Mouse (Mus musculus) left cerebral cortex, adult 2 months (tissue): ENCODE results near the gene Pdlim1. TPM values are rescaled to one million over a fixed set of nuclear protein-coding genes. Genes with fewer than 3 reads are reported as not detected.

Experiments
- DNase-seq, 2 experiments: peaks; one replicate each; pipeline ENCODE4 v3.0.0; 2021 to 2022; ENCODE audit warnings: low spot score in 2 of 2, mixed read lengths in 1 of 2; ENCODE audit errors: extremely low spot score in 1 of 2
- H3K27ac ChIP-seq: fragments of 200-600 bp; 2 replicates; pipeline ENCODE4 v1.8.1; 2022
- H3K4me3 ChIP-seq: fragments of 200-600 bp; 2 replicates; pipeline ENCODE4 v1.8.1; 2022
- CTCF ChIP-seq: fragments of 200-600 bp; IDR thresholded peaks from 2 replicates; pipeline ENCODE4 v1.8.1; 2022; ENCODE audit warnings: antibody characterized with exemption, mild to moderate bottlenecking, moderate library complexity
- intact Hi-C: fragments of 180-260 bp; cut with DNase I; formaldehyde crosslinking; loops from one replicate; pipeline ENCODE4 v1.15.1; 2025
- long read RNA-seq, 2 experiments: library from polyadenylated mRNA; stranded (forward); transcript quantifications; one replicate each; pipeline ENCODE4 v2.0.0; 2021; ENCODE audit warnings: borderline mapping rate in 2 of 2
- total RNA-seq, 2 experiments: library from RNA; stranded (reverse); gene quantifications; 2 replicates each; pipeline ENCODE4 v1.2.3; 2021

The Pdlim1 gene
- total RNA-seq, result 10 to 100 TPM; 16.7 to 20.1 TPM
- long read RNA-seq, experiment 1, transcript Pdlim1-201 (7 exons, 2,571 nt), result major isoform, 5 of 6 reads
- long read RNA-seq, experiment 1, partial matches to known transcripts, result 0 of 6 reads
- long read RNA-seq, experiment 1, other reads (novel, unspliced or antisense), result 1 of 6 reads
- long read RNA-seq, experiment 2, transcript Pdlim1-201 (7 exons, 2,571 nt), result major isoform, 6 of 6 reads
- long read RNA-seq, experiment 2, partial matches to known transcripts, result 0 of 6 reads
- long read RNA-seq, experiment 2, other reads (novel, unspliced or antisense), result 0 of 6 reads

DNA sequence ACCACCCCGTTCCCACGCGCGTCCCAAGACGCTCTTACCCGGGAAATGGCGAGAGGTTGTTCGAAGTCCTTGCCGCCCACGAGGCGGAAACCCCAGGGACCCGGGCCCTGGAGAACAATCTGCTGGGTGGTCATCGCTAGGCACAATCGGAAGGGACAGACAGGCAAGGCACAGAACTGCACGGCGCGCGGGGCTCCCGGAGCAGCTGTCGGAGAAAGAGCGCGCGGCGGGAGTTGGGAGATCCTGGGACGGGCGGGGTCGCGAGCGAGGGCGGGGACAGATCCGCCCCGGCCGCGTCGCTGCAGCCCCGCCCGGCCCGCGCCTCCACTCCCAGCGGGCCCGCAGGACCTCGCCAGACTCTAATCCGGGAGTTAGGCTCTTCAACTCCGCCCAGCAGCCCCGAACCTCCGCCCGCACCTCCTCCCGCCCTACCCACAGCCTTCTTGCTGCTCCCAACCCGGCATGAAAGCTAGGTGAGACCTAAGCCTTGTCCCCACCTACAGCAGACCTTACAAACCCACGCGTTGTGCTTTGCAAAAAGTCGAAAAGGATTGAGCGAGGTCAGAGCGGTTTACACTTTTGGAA, at the start of gene Pdlim1:
Gene Pdlim1, minus strand, starts transcription at position 535 of the 585 bp plus-strand sequence.
- peak in 1 of 2 experiments; percentile 31 for DNase-seq
- no peak for TF ChIP-seq CTCF
- H3K4me3 ChIP-seq, result peak within 1 kb of the TSS; percentile 55
- peak within 1 kb of the TSS; percentile 19; the same call in 1 of the 2 replicates for H3K27ac ChIP-seq
- intact Hi-C loops, result no loop called here

DNA sequence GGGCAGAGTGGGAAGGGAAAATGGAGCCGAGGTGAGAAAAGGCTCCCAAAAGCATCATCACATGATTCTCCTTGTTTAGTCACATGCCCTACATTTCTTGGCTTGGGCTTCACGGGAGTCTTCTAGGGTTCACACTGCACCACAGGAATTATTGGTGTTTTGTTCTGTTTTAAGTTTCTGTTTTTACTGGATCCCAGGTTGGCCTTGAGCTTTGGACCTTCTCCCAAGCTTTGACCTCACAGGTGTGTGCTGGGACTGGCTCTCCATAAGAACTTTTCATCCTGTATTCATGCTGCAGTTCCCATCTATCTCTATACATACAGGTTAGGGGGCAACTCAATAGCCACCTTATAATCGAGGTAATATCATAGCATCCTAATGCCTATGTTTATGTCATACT, 47.6 kb upstream of the Pdlim1 start:
- DNase-seq, result no peak
- intact Hi-C loops, result no loop called here
- Histone ChIP-seq H3K27ac (no peak overlapping the region), H3K4me3 (no peak overlapping the region)
- no peak for TF ChIP-seq CTCF

DNA sequence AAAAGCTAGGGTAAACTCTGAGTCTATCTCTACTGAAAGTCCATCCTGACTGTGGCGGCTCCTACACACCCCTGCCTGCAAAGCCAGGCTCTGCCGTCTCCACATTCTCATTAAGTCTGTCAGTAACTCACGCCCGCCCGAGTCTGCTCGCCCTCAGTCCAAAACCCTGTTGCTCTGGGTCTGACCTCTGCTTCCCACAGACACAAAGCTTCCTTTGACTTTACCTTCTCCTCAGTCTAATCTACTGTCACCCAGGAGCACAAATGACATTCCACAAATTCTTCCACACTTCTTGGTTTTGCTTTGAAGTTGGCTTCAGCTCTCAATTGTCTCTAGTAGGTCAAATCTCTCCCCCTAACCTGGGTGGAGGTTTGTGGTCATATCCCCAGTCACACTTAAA, 46.9 kb upstream of the Pdlim1 start:
- intact Hi-C loops, result no loop called here
- DNase-seq, result no peak
- no peak for TF ChIP-seq CTCF
- no peak overlapping the region for H3K4me3 ChIP-seq
- no peak overlapping the region for H3K27ac ChIP-seq

DNA sequence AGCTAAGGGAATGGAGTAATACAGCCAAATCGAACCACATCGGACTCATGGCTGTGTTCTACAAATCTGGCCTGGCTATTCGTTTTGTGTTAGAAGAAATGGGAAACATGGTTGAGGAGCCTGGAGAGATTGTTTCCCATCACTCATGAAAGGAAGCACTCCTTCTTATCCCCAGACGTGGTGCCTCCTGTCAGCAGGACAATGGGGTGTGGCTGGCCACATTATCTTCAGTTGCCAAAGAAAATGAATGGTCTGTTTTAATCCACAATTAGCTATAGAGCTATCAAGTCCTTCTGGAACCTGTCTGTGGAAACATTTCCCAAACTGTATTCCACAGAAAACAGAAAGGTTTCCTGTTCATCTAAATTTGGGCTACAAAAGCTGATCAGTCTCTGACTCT, 45.4 kb upstream of the Pdlim1 start:
- Histone ChIP-seq H3K27ac (no peak overlapping the region), H3K4me3 (no peak overlapping the region)
- intact Hi-C loops, result no loop called here
- no peak for DNase-seq
- TF ChIP-seq CTCF, result no peak

DNA sequence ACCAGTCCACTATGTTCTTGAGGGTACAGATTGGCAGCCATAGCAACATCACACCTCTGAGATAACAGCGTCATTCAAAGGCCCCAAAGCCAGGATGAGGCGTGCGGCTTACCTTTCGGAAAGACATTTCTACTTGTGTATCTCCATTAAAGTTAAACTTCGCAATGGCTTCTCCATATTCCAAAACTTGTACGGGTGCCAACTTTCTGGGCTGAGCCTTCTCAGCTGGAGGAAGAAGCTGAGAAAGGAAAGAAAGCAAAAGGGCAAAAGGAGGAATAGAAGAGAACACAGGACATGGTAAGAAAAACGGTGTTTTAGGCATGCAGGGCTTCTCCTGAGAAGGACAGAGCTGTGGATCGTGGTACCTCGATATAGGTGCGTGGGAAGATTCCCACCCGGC, 42.6 kb upstream of the Pdlim1 start:
- TF ChIP-seq CTCF, result no peak
- intact Hi-C loops, result no loop called here
- DNase-seq, result no peak
- Histone ChIP-seq H3K27ac (no peak overlapping the region), H3K4me3 (no peak overlapping the region)

DNA sequence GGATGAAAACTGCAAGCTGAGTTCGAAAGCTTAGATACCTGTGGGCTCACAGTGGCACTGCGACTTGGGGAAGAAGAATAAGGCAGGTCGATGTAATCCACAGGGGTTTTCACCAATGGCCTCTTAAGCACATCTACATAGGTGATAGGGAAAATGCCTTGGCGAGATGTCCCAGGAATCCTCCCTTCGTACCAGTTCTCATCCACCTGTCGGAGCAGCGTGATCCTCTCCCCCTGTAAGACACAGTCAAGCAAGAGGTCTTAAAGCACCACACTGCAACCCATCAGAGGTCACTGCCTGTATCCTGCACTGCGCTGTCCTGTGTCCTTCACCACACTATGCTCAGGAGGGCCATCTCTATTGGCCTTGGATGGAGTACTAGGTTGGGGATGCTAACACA, 40.0 kb upstream of the Pdlim1 start:
- Histone ChIP-seq H3K4me3 (no peak overlapping the region), H3K27ac (no peak overlapping the region)
- no peak for DNase-seq
- intact Hi-C loops, result no loop called here
- no peak for TF ChIP-seq CTCF

DNA sequence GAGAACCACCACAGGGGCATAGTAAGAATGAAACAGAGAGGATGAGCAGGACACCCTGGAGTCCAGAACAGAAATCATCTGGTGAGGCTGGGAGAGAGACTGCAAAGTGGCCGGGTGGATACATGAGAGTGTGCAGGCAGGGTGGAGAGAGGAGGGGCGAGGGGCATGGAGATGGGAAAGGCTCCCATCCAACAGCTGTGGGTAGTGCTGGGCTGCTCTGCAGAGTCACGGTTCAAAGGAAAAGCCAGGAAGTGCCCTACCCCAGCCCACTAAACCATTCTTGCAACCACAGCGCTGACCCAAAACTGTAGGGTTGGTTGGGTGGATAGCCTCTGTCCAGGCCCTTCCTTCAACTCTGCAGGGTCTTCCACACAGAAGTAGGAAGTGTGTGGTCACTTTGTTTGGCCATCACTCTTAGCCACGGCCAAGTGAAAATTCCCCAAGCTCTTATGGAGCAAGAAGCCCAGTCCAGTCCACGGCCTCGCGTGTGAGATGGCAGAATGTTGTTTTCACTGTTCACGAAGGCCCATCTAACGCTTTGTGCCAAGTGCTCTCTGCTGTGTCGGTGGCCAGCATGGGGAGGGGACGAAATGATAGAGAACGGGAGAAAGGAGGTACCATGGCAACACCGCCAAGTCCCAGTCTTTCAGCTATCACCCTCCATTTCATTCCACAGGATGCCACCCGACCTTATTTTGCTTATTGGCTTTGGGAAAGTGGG, 38.9 kb upstream of the Pdlim1 start:
- Histone ChIP-seq H3K4me3 (no peak overlapping the region), H3K27ac (no peak overlapping the region)
- DNase-seq, result no peak
- intact Hi-C loops, result no loop called here
- no peak for TF ChIP-seq CTCF

DNA sequence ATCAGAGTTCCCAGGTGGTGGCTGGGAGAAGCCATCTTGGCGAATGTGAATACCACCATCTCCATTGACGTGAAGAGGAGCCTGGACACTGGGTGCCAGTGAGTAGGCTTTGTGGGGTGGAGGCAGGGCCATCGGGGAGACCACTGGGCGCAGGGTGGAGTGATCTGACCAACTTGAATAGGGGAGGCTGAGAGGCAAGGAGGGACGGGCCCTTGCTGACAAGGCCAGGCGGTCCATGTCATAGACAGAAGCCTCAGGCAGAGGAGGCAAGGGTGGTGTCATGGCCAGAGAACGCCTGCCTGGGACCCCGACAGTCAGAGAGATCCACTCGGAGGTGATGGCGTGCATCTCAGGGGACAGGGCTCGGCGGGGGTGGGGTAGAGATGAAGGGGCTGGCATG, 38.3 kb upstream of the Pdlim1 start:
- intact Hi-C loops, result no loop called here
- H3K27ac ChIP-seq, result no peak overlapping the region
- TF ChIP-seq CTCF, result no peak
- no peak overlapping the region for H3K4me3 ChIP-seq
- no peak for DNase-seq

DNA sequence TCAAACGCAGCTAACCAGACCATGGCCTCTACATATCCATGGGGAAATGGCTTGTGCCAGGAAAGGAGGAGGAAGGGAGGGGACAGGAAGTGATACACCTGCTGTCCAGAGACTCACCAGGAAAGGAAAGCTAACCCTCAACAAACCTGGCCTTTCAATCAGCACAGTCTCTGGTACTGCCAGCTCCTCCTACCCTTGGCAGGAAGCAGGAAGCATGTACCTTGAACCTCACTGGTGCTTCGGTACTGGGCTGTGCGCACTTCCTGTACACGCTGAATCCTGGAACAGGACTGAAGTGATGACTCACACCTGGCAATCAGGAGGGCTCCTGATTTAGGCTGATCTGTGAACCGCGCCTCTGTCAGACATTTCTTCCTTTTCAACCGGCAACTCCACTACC, 35.9 kb upstream of the Pdlim1 start:
- TF ChIP-seq CTCF, result no peak
- no peak for DNase-seq
- H3K4me3 ChIP-seq, result no peak overlapping the region
- intact Hi-C loops, result no loop called here
- peak overlapping the region; percentile 53 for H3K27ac ChIP-seq

DNA sequence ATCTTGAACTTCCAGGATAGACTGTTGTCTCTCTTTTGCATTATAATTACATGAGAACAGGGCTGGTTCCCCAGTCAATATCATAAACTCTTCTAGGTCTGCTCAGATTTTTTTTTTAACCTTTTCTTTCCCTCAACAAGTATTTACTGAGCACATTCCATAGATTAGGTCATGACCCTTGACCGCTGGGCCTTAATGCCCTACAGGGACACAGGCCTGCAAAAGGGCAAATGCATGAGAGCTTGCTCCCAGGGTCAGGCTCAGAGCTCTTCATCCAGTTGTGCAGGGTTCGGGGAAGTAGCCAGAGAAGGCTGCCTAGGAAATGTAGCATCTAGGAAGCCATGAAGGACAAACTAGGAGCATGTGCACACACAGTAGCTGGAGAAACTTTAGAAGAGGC, 35.0 kb upstream of the Pdlim1 start:
- H3K27ac ChIP-seq, result no peak overlapping the region
- no peak for TF ChIP-seq CTCF
- no peak for DNase-seq
- H3K4me3 ChIP-seq, result no peak overlapping the region
- intact Hi-C loops, result no loop called here

DNA sequence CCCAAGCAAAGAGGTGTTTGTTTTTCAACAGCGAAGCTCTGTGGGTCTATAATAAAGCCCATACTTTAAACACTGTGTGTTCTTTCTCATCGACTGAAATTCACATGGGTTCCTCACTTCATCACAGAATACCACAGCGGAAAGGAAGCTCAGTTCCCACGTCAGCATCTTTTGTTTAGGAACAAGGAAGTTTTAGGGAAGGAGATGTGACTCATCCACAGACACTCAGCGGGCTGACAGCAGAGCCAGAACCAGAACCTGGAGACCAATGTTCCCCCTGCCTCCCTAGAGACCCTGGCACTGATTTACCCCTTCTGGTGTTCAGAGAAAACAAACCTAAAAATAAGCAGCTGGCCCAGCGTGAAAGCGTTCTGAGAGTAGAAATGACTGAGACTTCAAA, 33.8 kb upstream of the Pdlim1 start:
- Histone ChIP-seq H3K4me3 (no peak overlapping the region), H3K27ac (no peak overlapping the region; the same call in 1 of the 2 replicates)
- intact Hi-C loops, result no loop called here
- no peak for TF ChIP-seq CTCF
- no peak for DNase-seq

DNA sequence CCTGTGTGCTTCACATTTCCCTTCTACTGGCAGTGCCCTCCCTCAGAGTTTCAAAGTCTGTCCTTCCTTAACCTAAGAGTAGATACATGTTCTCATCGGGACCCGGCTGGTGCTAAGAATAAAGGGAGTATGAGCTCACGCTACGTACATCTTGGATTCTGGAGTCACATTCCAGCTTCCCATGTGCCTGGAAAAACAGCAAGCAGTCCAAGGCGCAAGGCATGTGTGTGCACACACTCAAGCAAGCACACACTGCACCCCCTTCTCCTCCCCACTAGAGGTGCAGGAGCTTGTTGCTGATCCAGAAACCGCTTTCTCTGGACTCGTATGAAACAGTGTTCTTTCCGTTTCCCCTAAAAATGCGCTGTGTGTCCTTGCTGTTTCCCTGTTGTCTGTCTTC, 31.3 kb upstream of the Pdlim1 start:
- TF ChIP-seq CTCF, result peak; percentile 45
- no peak for DNase-seq
- Histone ChIP-seq H3K27ac (peak overlapping the region; percentile 38), H3K4me3 (no peak overlapping the region)
- intact Hi-C loops, result no loop called here
